Mouse (Mus musculus) ES-Bruce4 (cell line): Measurements from ENCODE around the gene Rabepk.

ENCODE experiments used
- CTCF ChIP-seq: IDR thresholded peaks from one replicate; pipeline ENCODE4 v1.8.1; 2011; ENCODE audit warnings: low read depth, low read length
- POLR2A ChIP-seq: IDR thresholded peaks from one replicate; pipeline ENCODE4 v1.8.1; 2011; ENCODE audit warnings: low read length; ENCODE audit not compliant: insufficient read depth

GRCm38 (mm10) chr2:34748479-34748878 is 51.2 kb downstream of the Rabepk start:
- TF ChIP-seq CTCF (no peak), POLR2A (no peak)
